Mouse (Mus musculus) heart, adult 2 months (tissue): Measurements from ENCODE around the gene Ssbp3. TPM values are rescaled to one million over a fixed set of nuclear protein-coding genes. Genes with fewer than 3 reads are reported as not detected.
A peak's percentile ranks its signal among the peaks of the same experiment; 100 is the strongest.

Experiments used
- DNase-seq, 2 experiments: peaks; one replicate each; pipeline ENCODE4 v3.0.0; 2021
- H3K27ac ChIP-seq: fragments of 200-600 bp; 2 replicates; pipeline ENCODE4 v1.8.1; 2022
- H3K27me3 ChIP-seq: fragments of 200-500 bp; 2 replicates; pipeline ENCODE4 v1.6.1; 2012; ENCODE audit warnings: mild to moderate bottlenecking, low read length, inconsistent platforms, mixed read lengths; ENCODE audit not compliant: control insufficient read depth, insufficient read depth
- H3K36me3 ChIP-seq: fragments of 200-500 bp; 2 replicates; pipeline ENCODE4 v1.6.1; 2012; ENCODE audit warnings: low read length, inconsistent platforms; ENCODE audit not compliant: control insufficient read depth, insufficient read depth
- H3K4me1 ChIP-seq: fragments of 200-500 bp; 2 replicates; pipeline ENCODE4 v1.6.1; 2011; ENCODE audit warnings: low read length; ENCODE audit not compliant: control insufficient read depth, insufficient read depth
- H3K4me3 ChIP-seq: fragments of 200-600 bp; 2 replicates; pipeline ENCODE4 v1.8.1; 2022
- H3K79me2 ChIP-seq: fragments of 200-500 bp; replicated peaks from 2 replicates; pipeline ENCODE4 v1.6.1; 2012; ENCODE audit warnings: mild to moderate bottlenecking, inconsistent platforms, low read length, moderate library complexity, mixed read lengths; ENCODE audit not compliant: control insufficient read depth, insufficient read depth
- H3K9ac ChIP-seq: fragments of 200-500 bp; 2 replicates; pipeline ENCODE4 v1.6.1; 2012; ENCODE audit warnings: low read depth, mild to moderate bottlenecking, control low read depth, inconsistent platforms, low read length, mixed read lengths
- CTCF ChIP-seq: fragments of 200-600 bp; IDR thresholded peaks from 2 replicates; pipeline ENCODE4 v1.8.1; 2022; ENCODE audit warnings: antibody characterized with exemption, mild to moderate bottlenecking, moderate library complexity
- EP300 ChIP-seq: fragments of 200-500 bp; IDR thresholded peaks from 2 replicates; pipeline ENCODE4 v1.6.1; 2011; ENCODE audit warnings: low read depth, low read length, control low read depth; ENCODE audit not compliant: insufficient read depth
- POLR2A ChIP-seq: fragments of 200-500 bp; IDR thresholded peaks from 2 replicates; pipeline ENCODE4 v1.6.1; 2011; ENCODE audit warnings: mild to moderate bottlenecking, low read depth, low read length, control low read depth; ENCODE audit not compliant: insufficient read depth
- WGBS: fragments of 180-500 bp; shearing (Covaris S2); methylation state at CpG from one replicate; pipeline ENCODE4 v1.1.7; 2018; 5-methylcytosine and 5-hydroxymethylcytosine counted together
- intact Hi-C: fragments of 180-260 bp; cut with DNase I; formaldehyde crosslinking; loops from one replicate; pipeline ENCODE4 v1.15.1; 2025
- polyA plus RNA-seq: library from polyadenylated mRNA; depleted of rRNA; stranded (reverse); fragments of >200 nt; gene quantifications from 2 replicates; pipeline ENCODE4 v1.2.3, GENCODE M21; 2012
- total RNA-seq, 2 experiments: library from RNA; stranded (reverse); gene quantifications; 2 replicates each; pipeline ENCODE4 v1.2.3; 2021

Gene Ssbp3
- total and polyA plus RNA-seq, 3 experiments: 26.1 to 39.0 (median 37.3) TPM

GRCm38 (mm10) chr4:106932583-106932982, 22.1 kb downstream of the Ssbp3 start:
- Histone ChIP-seq H3K4me1 (peaks cover 6% of the 10 kb centered on the region), H3K79me2 (peaks cover 2% of the 10 kb centered on the region; the same call in 1 of the 2 replicates), H3K9ac (no peak overlapping the region), H3K27ac (no peak overlapping the region), H3K4me3 (no peak overlapping the region), H3K36me3 (no peaks in the 10 kb centered on the region), H3K27me3 (no peaks in the 10 kb centered on the region)
- 93% methylated on average over 7 of the region's 7 CpGs for WGBS
- TF ChIP-seq CTCF (no peak), POLR2A (no peak)
- intact Hi-C loops: no loop called here
- no peak for DNase-seq

- no peak overlapping the region for H3K4me3 ChIP-seq
- no peak for TF ChIP-seq EP300
- no peak for TF ChIP-seq POLR2A
- no peak for TF ChIP-seq CTCF
- peaks cover 2% of the 10 kb centered on the region; the same call in 1 of the 2 replicates for H3K79me2 ChIP-seq
- H3K4me1 ChIP-seq: peaks cover 6% of the 10 kb centered on the region
- no peak overlapping the region for H3K9ac ChIP-seq
- no peak for DNase-seq
- intact Hi-C loops: no loop called here
- no peaks in the 10 kb centered on the region for H3K36me3 ChIP-seq
- no peak overlapping the region for H3K27ac ChIP-seq
- 75% methylated on average over 9 of the region's 9 CpGs for WGBS
- H3K27me3 ChIP-seq: no peaks in the 10 kb centered on the region
Observed at GRCm38 (mm10) chr4:106933813-106934482, 23.4 kb downstream of the Ssbp3 start.

- no peaks in the 10 kb centered on the region for H3K27me3 ChIP-seq
- H3K4me1 ChIP-seq: peaks cover 6% of the 10 kb centered on the region
- no peak overlapping the region for H3K4me3 ChIP-seq
- peaks cover 2% of the 10 kb centered on the region; the same call in 1 of the 2 replicates for H3K79me2 ChIP-seq
- H3K27ac ChIP-seq: no peak overlapping the region
- DNase-seq: no peak
- H3K9ac ChIP-seq: no peak overlapping the region
- intact Hi-C loops: no loop called here
- no peaks in the 10 kb centered on the region for H3K36me3 ChIP-seq
- 67% methylated on average over 12 of the region's 12 CpGs for WGBS
- TF ChIP-seq POLR2A (no peak), CTCF (no peak), EP300 (no peak)
Observed at GRCm38 (mm10) chr4:106934931-106935582, 24.6 kb downstream of the Ssbp3 start.

GRCm38 (mm10) chr4:106935583-106935935, 25.1 kb downstream of the Ssbp3 start:
- no peak overlapping the region for H3K27ac ChIP-seq

GRCm38 (mm10) chr4:106936041-106936440, 25.5 kb downstream of the Ssbp3 start:
- Histone ChIP-seq H3K9ac (no peak overlapping the region), H3K4me1 (peaks cover 6% of the 10 kb centered on the region), H3K79me2 (peaks cover 2% of the 10 kb centered on the region; the same call in 1 of the 2 replicates), H3K4me3 (no peak overlapping the region), H3K27me3 (no peaks in the 10 kb centered on the region), H3K27ac (no peak overlapping the region), H3K36me3 (no peaks in the 10 kb centered on the region)
- TF ChIP-seq EP300 (no peak), CTCF (no peak), POLR2A (no peak)
- WGBS: 80% methylated on average over 3 of the region's 3 CpGs
- no peak for DNase-seq
- intact Hi-C loops: no loop called here

More at GRCm38 (mm10) chr4:106935583-106935935, 25.1 kb downstream of the Ssbp3 start:
- Histone ChIP-seq H3K4me1 (peaks cover 6% of the 10 kb centered on the region), H3K79me2 (peaks cover 2% of the 10 kb centered on the region; the same call in 1 of the 2 replicates), H3K9ac (no peak overlapping the region), H3K4me3 (no peak overlapping the region), H3K36me3 (no peaks in the 10 kb centered on the region), H3K27me3 (no peaks in the 10 kb centered on the region)
- TF ChIP-seq CTCF (no peak), EP300 (no peak), POLR2A (no peak)
- WGBS: 24% methylated on average over 2 of the region's 2 CpGs
- intact Hi-C loops: no loop called here
- DNase-seq: no peak

- H3K27me3 ChIP-seq: no peaks in the 10 kb centered on the region
- peaks cover 6% of the 10 kb centered on the region for H3K4me1 ChIP-seq
- no peak overlapping the region for H3K9ac ChIP-seq
- peak in 1 of 2 experiments; percentile 27 for DNase-seq
- intact Hi-C loops: no loop called here
- H3K36me3 ChIP-seq: no peaks in the 10 kb centered on the region
- TF ChIP-seq POLR2A (no peak), CTCF (no peak), EP300 (no peak)
- H3K27ac ChIP-seq: no peak overlapping the region
- 36% methylated on average over 8 of the region's 8 CpGs for WGBS
- no peak overlapping the region for H3K4me3 ChIP-seq
- peaks cover 2% of the 10 kb centered on the region; the same call in 1 of the 2 replicates for H3K79me2 ChIP-seq
Observed at GRCm38 (mm10) chr4:106936741-106937140, 26.2 kb downstream of the Ssbp3 start.
